Mouse (Mus musculus) kidney, adult 2 months (tissue): Measurements from ENCODE around the gene Smim10l2a. TPM values are rescaled to one million over a fixed set of nuclear protein-coding genes. Genes with fewer than 3 reads are reported as not detected.
"Not testable (repeated sequence)": the region's sequence is repeated elsewhere in the genome, so short reads cannot be mapped to it uniquely, and the experiment has no call there.

Experiments
- DNase-seq: peaks from one replicate; pipeline ENCODE4 v3.0.0; 2021
- H3K27ac ChIP-seq: fragments of 200-500 bp; 2 replicates; pipeline ENCODE4 v1.5.1; 2012; ENCODE audit warnings: low read depth, low read length, control low read depth, inconsistent platforms; ENCODE audit not compliant: insufficient read depth
- H3K27me3 ChIP-seq: fragments of 200-500 bp; replicated peaks from 2 replicates; pipeline ENCODE4 v1.6.1; 2012; ENCODE audit warnings: mild to moderate bottlenecking, moderate library complexity, low read length, inconsistent platforms; ENCODE audit not compliant: control insufficient read depth, insufficient read depth
- H3K36me3 ChIP-seq: fragments of 200-500 bp; 2 replicates; pipeline ENCODE4 v1.6.1; 2012; ENCODE audit warnings: mild to moderate bottlenecking, moderate library complexity, low read length, inconsistent platforms; ENCODE audit not compliant: control insufficient read depth, insufficient read depth
- H3K4me1 ChIP-seq: fragments of 200-500 bp; 2 replicates; pipeline ENCODE4 v1.6.1; 2011; ENCODE audit warnings: low read length; ENCODE audit not compliant: control insufficient read depth, insufficient read depth
- H3K4me3 ChIP-seq: fragments of 200-500 bp; 2 replicates; pipeline ENCODE4 v1.5.1; 2011; ENCODE audit warnings: mild to moderate bottlenecking, low read depth, low read length, control low read depth; ENCODE audit not compliant: insufficient read depth
- CTCF ChIP-seq: fragments of 200-500 bp; conservative IDR thresholded peaks from 2 replicates; pipeline ENCODE4 v1.5.1; 2011; ENCODE audit warnings: low read depth, mild to moderate bottlenecking, control low read depth, low read length, moderate library complexity, mixed read lengths; ENCODE audit not compliant: insufficient read depth, insufficient read length
- POLR2A ChIP-seq: fragments of 200-500 bp; IDR thresholded peaks from one replicate; pipeline ENCODE4 v1.6.1; 2011; ENCODE audit warnings: low read depth, low read length, control low read depth
- WGBS: fragments of 180-500 bp; shearing (Covaris S2); methylation state at CpG from one replicate; pipeline ENCODE4 v1.1.7; 2018; 5-methylcytosine and 5-hydroxymethylcytosine counted together
- polyA plus RNA-seq: library from polyadenylated mRNA; depleted of rRNA; stranded (reverse); fragments of >200 nt; gene quantifications from 2 replicates; pipeline ENCODE4 v1.2.3, GENCODE M21; 2012; rRNA removed

The Smim10l2a gene
- 1.0 and 1.8 TPM in 2 replicates for polyA plus RNA-seq

GRCm38 (mm10) chrX:56374431-56375128, at the start of gene Smim10l2a:
Gene Smim10l2a (plus strand): TSS chrX:56374586.
- 1% methylated on average over 35 of the region's 56 CpGs for WGBS
- not testable (repeated sequence) for H3K27me3 ChIP-seq, H3K36me3 ChIP-seq, H3K27ac ChIP-seq, H3K4me1 ChIP-seq
- H3K4me3 ChIP-seq, result peak within 1 kb of the TSS; percentile 74
- DNase-seq, result peak; percentile 77

GRCm38 (mm10) chrX:56332046-56332445, 42.3 kb upstream of the Smim10l2a start:
- no peaks in the 10 kb centered on the region for H3K4me1 ChIP-seq
- H3K36me3 ChIP-seq, result no peaks in the 10 kb centered on the region
- TF ChIP-seq POLR2A (no peak), CTCF (no peak)
- H3K27ac ChIP-seq, result no peak overlapping the region
- H3K4me3 ChIP-seq, result no peak overlapping the region
- no peaks in the 10 kb centered on the region for H3K27me3 ChIP-seq
- DNase-seq, result no peak
- WGBS, result 61% methylated on average over 3 of the region's 3 CpGs

- DNase-seq, result peak; percentile 26
- H3K4me1 ChIP-seq, result no peaks in the 10 kb centered on the region
Observed at GRCm38 (mm10) chrX:56340305-56340704, 34.1 kb upstream of the Smim10l2a start.

GRCm38 (mm10) chrX:56342921-56343320, 31.5 kb upstream of the Smim10l2a start:
- peak; percentile 1 for DNase-seq
- no peaks in the 10 kb centered on the region for H3K4me1 ChIP-seq
- H3K27ac ChIP-seq, result no peak overlapping the region
- H3K27me3 ChIP-seq, result no peaks in the 10 kb centered on the region
- 58% methylated on average over 3 of the region's 3 CpGs for WGBS
- no peak overlapping the region for H3K4me3 ChIP-seq
- no peaks in the 10 kb centered on the region for H3K36me3 ChIP-seq
- no peak for TF ChIP-seq POLR2A
- TF ChIP-seq CTCF, result no peak

More at GRCm38 (mm10) chrX:56340305-56340704, 34.1 kb upstream of the Smim10l2a start:
- no peak overlapping the region for H3K27ac ChIP-seq
- H3K36me3 ChIP-seq, result no peaks in the 10 kb centered on the region
- H3K27me3 ChIP-seq, result no peaks in the 10 kb centered on the region
- H3K4me3 ChIP-seq, result no peak overlapping the region
- no peak for TF ChIP-seq POLR2A
- 0 out of 2 replicates have a peak, but pooled peaks have one; percentile 15 for TF ChIP-seq CTCF

GRCm38 (mm10) chrX:56346176-56346931, 28.0 kb upstream of the Smim10l2a start, which contains the start of gene Zfp449:
Gene Zfp449 (plus strand): TSS chrX:56346400.
- peak; percentile 83 for DNase-seq
- WGBS, result under 1% methylated on average over 39 of the region's 39 CpGs
- Histone ChIP-seq H3K36me3 (no peaks in the 10 kb centered on the region), H3K27ac (no peak within 1 kb of the TSS), H3K4me3 (peak within 1 kb of the TSS; percentile 70), H3K4me1 (no peaks in the 10 kb centered on the region), H3K27me3 (no peaks in the 10 kb centered on the region)
- TF ChIP-seq CTCF (no peak), POLR2A (no peak)

- no peaks in the 10 kb centered on the region for H3K27me3 ChIP-seq
- peak; percentile 65 for DNase-seq
- 8% methylated on average over 8 of the region's 8 CpGs for WGBS
- TF ChIP-seq POLR2A, result no peak
- no peak for TF ChIP-seq CTCF
- H3K4me1 ChIP-seq, result no peaks in the 10 kb centered on the region
- H3K36me3 ChIP-seq, result no peaks in the 10 kb centered on the region
- no peak overlapping the region for H3K27ac ChIP-seq
- H3K4me3 ChIP-seq, result 0 out of 2 replicates have a peak overlapping the region, but pooled peaks have one; percentile 70
Observed at GRCm38 (mm10) chrX:56346932-56347253, 27.5 kb upstream of the Smim10l2a start.

GRCm38 (mm10) chrX:56380852-56381251, 6.5 kb downstream of the Smim10l2a start:
- DNase-seq, result no peak

More at GRCm38 (mm10) chrX:56380852-56381251, 6.5 kb downstream of the Smim10l2a start:
- no peaks in the 10 kb centered on the region for H3K4me1 ChIP-seq
- TF ChIP-seq CTCF, result no peak
- no peak for TF ChIP-seq POLR2A
- H3K27me3 ChIP-seq, result no peaks in the 10 kb centered on the region
- no peak overlapping the region for H3K27ac ChIP-seq
- 87% methylated on average over 2 of the region's 2 CpGs for WGBS
- H3K4me3 ChIP-seq, result no peak overlapping the region
- no peaks in the 10 kb centered on the region for H3K36me3 ChIP-seq
